Mouse (Mus musculus) liver, embryonic 14.5 days (tissue): ENCODE results near the gene Id2. TPM values are rescaled to one million over a fixed set of nuclear protein-coding genes. Genes with fewer than 3 reads are reported as not detected.

Source experiments
- ATAC-seq: fragments of 200-750 bp; cut with Nextera tagmentation; 2 replicates; pipeline ENCODE4 v1.8.0; 2017; ENCODE audit warnings: moderate number of reproducible peaks, mild to moderate bottlenecking, moderate library complexity; ENCODE audit not compliant: insufficient read depth
- DNase-seq, 3 experiments: peaks; one replicate each; pipeline ENCODE4 v3.0.0-alpha.2; 2012 to 2013; ENCODE audit warnings: low read depth in 3 of 3, low spot score in 3 of 3
- H3K27ac ChIP-seq: fragments of 300-500 bp; sonication (generic); 2 replicates; pipeline ENCODE4 v1.5.1; 2014; ENCODE audit warnings: moderate library complexity, mild to moderate bottlenecking, control low read depth, inconsistent platforms
- H3K27me3 ChIP-seq: fragments of 300-500 bp; sonication (generic); 2 replicates; pipeline ENCODE4 v1.6.1; 2014; ENCODE audit warnings: mild to moderate bottlenecking, low read length, moderate library complexity; ENCODE audit not compliant: control insufficient read depth, insufficient read depth
- H3K36me3 ChIP-seq: fragments of 300-500 bp; sonication (generic); replicated peaks from 2 replicates; pipeline ENCODE4 v1.6.1; 2014; ENCODE audit warnings: low read depth; ENCODE audit not compliant: control insufficient read depth, insufficient read depth
- H3K4me1 ChIP-seq, 2 experiments: fragments of 200-500 bp in 1 of 2; fragments of 300-500 bp in 1 of 2; sonication (generic) in 1 of 2; replicated peaks; 2 replicates each; pipeline ENCODE4 v1.6.1; 2012 to 2014; ENCODE audit warnings: antibody characterized with exemption in 1 of 2, inconsistent platforms in 1 of 2, low read length in 1 of 2; ENCODE audit not compliant: control insufficient read depth in 2 of 2, insufficient read depth in 2 of 2
- H3K4me2 ChIP-seq: fragments of 300-500 bp; sonication (generic); 2 replicates; pipeline ENCODE4 v1.6.1; 2014; ENCODE audit warnings: low read depth, mild to moderate bottlenecking, control low read depth, moderate library complexity
- H3K4me3 ChIP-seq, 2 experiments: fragments of 200-500 bp in 1 of 2; fragments of 300-500 bp in 1 of 2; sonication (generic) in 1 of 2; 2 replicates each; pipeline ENCODE4 v1.5.1; 2012 to 2014; ENCODE audit warnings: low read depth in 2 of 2, low read length in 2 of 2, mild to moderate bottlenecking in 2 of 2, control low read depth in 1 of 2, inconsistent platforms in 1 of 2, moderate library complexity in 1 of 2; ENCODE audit not compliant: insufficient read depth in 1 of 2
- H3K9ac ChIP-seq: fragments of 300-500 bp; sonication (generic); replicated peaks from 2 replicates; pipeline ENCODE4 v1.6.1; 2014; ENCODE audit warnings: mild to moderate bottlenecking, control low read depth, moderate library complexity
- H3K9me3 ChIP-seq: fragments of 300-500 bp; sonication (generic); 2 replicates; pipeline ENCODE4 v1.6.1; 2016; ENCODE audit warnings: low read length, mixed read lengths; ENCODE audit not compliant: control insufficient read depth
- CTCF ChIP-seq: IDR thresholded peaks from 2 replicates; pipeline ENCODE4 v1.5.1; 2016; ENCODE audit warnings: antibody characterized with exemption, low read depth, control low read depth
- EP300 ChIP-seq: IDR thresholded peaks from 2 replicates; pipeline ENCODE4 v1.6.1; 2016; ENCODE audit warnings: antibody characterized with exemption, low read depth
- WGBS: fragments of 180-500 bp; shearing (Covaris S2); extraction: QIAGEN DNeasy Blood & Tissue Kit; methylation state at CpG from one replicate; pipeline ENCODE4 v1.1.7; 2014; ENCODE audit not compliant: insufficient replicate concordance; 5-methylcytosine and 5-hydroxymethylcytosine counted together
- polyA plus RNA-seq, 2 experiments: library from polyadenylated mRNA; depleted of rRNA in 1 of 2; stranded (reverse) in 1 of 2; unstranded in 1 of 2; fragments of >200 nt; fragmentation: Nextera tagmentation in 1 of 2; extraction: Ambion mirVana in 1 of 2; gene quantifications; 2 replicates each; pipeline versions ENCODE4 v1.2.1 to v1.2.3; 2012 to 2014

Gene Id2
- polyA plus RNA-seq, 2 experiments = 46.3 to 114 TPM

DNA sequence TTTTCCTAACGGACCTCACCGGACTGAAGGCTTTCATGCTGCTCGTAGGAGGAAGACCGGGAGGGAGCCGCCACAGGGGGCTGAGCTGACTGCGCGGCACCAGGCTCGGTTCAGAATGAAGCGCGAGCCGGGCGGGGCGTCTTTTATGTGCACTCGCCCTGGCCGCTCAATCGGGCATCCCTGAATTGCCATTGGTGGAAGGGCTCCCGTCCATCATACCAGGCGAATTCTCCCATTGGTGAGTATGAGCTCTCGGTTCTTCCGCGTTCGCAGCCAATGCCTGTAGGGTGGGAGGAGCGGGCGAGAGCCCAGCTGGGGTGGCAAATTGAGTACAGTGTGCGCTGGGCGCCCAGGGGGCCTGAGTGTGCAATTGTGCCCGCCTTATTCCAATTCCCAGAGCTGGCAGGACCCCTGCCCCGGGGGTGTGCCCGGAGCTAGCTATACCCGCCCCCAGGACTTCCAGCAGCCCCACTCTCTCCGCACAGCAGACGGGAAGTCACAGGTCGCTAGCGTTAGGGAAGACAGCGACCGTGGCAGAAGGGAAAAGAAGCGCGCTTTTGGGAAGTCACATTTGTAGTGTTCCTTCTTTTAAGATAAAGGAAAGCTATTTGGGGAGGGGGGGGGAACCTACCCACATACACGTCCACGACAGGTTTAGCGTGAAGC, 833 bp downstream of the Id2 start:
- WGBS = under 1% methylated on average over 41 of the region's 41 CpGs
- Histone ChIP-seq H3K27me3 (peaks cover 83% of the 10 kb centered on the region), H3K9me3 (no peaks in the 10 kb centered on the region), H3K4me1 (no peaks in the 10 kb centered on the region), H3K9ac (peak overlapping the region; percentile 48; the same call in 1 of the 2 replicates), H3K4me3 (peak overlapping the region; percentile 49 to 77), H3K36me3 (no peaks in the 10 kb centered on the region), H3K4me2 (peak overlapping the region; percentile 69), H3K27ac (no peak overlapping the region)
- DNase-seq (peak; percentile 73 to 80 (median 77)), ATAC-seq (peak; percentile 77)
- TF ChIP-seq EP300 (no peak), CTCF (0 out of 2 replicates have a peak, but pooled peaks have one; percentile 3)

GRCm38 (mm10) chr12:25095538-25095937, 1.4 kb downstream of the Id2 start:
- TF ChIP-seq CTCF = no peak
- no peak for TF ChIP-seq EP300
- peak overlapping the region; percentile 69 for H3K4me2 ChIP-seq
- DNase-seq (no peak), ATAC-seq (no peak)
- no peak overlapping the region for H3K27ac ChIP-seq
- no peaks in the 10 kb centered on the region for H3K4me1 ChIP-seq
- peak overlapping the region; percentile 48 for H3K9ac ChIP-seq
- 0% methylated on average over 19 of the region's 19 CpGs for WGBS
- peaks cover 78% of the 10 kb centered on the region for H3K27me3 ChIP-seq
- peak overlapping the region; percentile 49 to 77 for H3K4me3 ChIP-seq
- H3K9me3 ChIP-seq = no peaks in the 10 kb centered on the region
- H3K36me3 ChIP-seq = no peaks in the 10 kb centered on the region

DNA sequence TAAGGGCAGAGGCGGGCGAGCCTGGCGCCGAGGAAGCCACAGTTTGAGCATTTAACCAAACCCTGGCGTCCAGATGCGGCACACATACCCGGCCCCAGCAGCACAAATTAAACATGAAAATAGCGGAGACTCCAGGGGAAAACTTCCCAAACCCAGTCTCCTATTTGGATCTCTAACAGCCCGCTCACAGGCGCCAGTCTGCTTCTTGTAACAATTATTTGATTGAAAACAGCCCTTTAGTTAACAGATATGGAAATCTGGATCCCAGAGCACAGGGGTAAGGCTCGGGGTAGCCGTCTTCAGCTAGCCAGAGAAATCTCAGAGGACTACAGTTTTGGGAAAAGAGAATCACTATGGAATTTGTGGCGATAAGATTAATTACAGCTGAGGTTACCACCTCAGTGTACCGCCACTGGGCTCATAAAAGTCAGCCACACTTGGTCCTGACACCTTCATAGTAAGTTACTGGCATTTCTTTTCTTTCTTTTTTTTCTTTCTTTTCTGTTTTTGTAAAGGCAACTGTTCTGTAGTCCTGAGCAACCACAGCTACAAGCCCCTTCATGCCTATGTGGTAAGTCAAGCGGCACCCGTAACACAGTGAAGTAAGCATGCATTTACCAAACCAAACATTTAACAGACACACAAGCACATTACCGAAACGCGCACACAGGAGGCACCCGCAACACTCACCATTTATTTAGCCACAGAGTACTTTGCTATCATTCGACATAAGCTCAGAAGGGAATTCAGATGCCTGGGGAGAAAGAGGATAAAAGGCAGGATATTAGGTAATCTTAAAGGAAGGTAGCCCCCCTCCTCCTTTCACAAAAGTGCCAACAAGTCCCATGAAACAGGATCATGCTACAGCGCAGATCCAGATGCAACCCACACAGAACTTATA, 2.1 kb downstream of the Id2 start:
- Histone ChIP-seq H3K9ac (peak overlapping the region; percentile 49), H3K27me3 (peaks cover 71% of the 10 kb centered on the region), H3K27ac (no peak overlapping the region), H3K9me3 (no peaks in the 10 kb centered on the region), H3K36me3 (no peaks in the 10 kb centered on the region), H3K4me2 (peak overlapping the region; percentile 69), H3K4me3 (peak overlapping the region; percentile 49 to 77), H3K4me1 (no peaks in the 10 kb centered on the region)
- ATAC-seq (no peak), DNase-seq (no peak)
- 3% methylated on average over 22 of the region's 22 CpGs for WGBS
- no peak for TF ChIP-seq EP300
- no peak for TF ChIP-seq CTCF

- DNase-seq (no peak), ATAC-seq (no peak)
- H3K9ac ChIP-seq = no peak overlapping the region
- H3K4me1 ChIP-seq = no peaks in the 10 kb centered on the region
- H3K27ac ChIP-seq = no peak overlapping the region
- H3K9me3 ChIP-seq = no peaks in the 10 kb centered on the region
- 36% methylated on average over 11 of the region's 11 CpGs for WGBS
- H3K4me2 ChIP-seq = peak overlapping the region; percentile 47
- peaks cover 55% of the 10 kb centered on the region for H3K27me3 ChIP-seq
- TF ChIP-seq CTCF (no peak), EP300 (no peak)
- no peaks in the 10 kb centered on the region for H3K36me3 ChIP-seq
- peak overlapping the region; percentile 3 to 30; a peak in 2 of 4 replicates for H3K4me3 ChIP-seq
Observed at GRCm38 (mm10) chr12:25093241-25093774, 3.6 kb downstream of the Id2 start.
